Mouse (Mus musculus) frontal cortex, adult 2 months (tissue): ENCODE measurements at regions not wholly inside any gene's neighbourhood (a gene's known extent, or its start where the extent isn't known, plus 50 kb on each side); places are given as distances from the start of the nearest gene placed in this dataset.

Source experiments
- DNase-seq, 2 experiments: peaks; one replicate each; pipeline ENCODE4 v3.0.0; 2022; ENCODE audit warnings: low spot score in 1 of 2; ENCODE audit errors: extremely low spot score in 1 of 2

GRCm38 (mm10) chr9:116293110-116293509 lies 118.0 kb upstream of the Tgfbr2 start:
- no peak for DNase-seq

- DNase-seq, result no peak
Measured at GRCm38 (mm10) chr9:116291624-116292023, 116.5 kb upstream of the Tgfbr2 start.

GRCm38 (mm10) chr9:116290896-116291295 lies 115.7 kb upstream of the Tgfbr2 start:
- DNase-seq, result no peak

GRCm38 (mm10) chr9:116285691-116286431 lies 110.7 kb upstream of the Tgfbr2 start:
- no peak for DNase-seq

- no peak for DNase-seq
Measured at GRCm38 (mm10) chr9:116283790-116284526, 108.8 kb upstream of the Tgfbr2 start.

- no peak for DNase-seq
Measured at GRCm38 (mm10) chr9:116281654-116282053, 106.5 kb upstream of the Tgfbr2 start.

GRCm38 (mm10) chr9:116280146-116280545 lies 105.0 kb upstream of the Tgfbr2 start:
- DNase-seq, result no peak

- no peak for DNase-seq
Measured at GRCm38 (mm10) chr9:116278862-116279261, 103.7 kb upstream of the Tgfbr2 start.

GRCm38 (mm10) chr9:116277736-116278135 lies 102.6 kb upstream of the Tgfbr2 start:
- DNase-seq, result no peak

GRCm38 (mm10) chr9:116276141-116276540 lies 101.0 kb upstream of the Tgfbr2 start:
- DNase-seq, result no peak

GRCm38 (mm10) chr9:116272446-116272845 lies 97.3 kb upstream of the Tgfbr2 start:
- DNase-seq, result no peak

GRCm38 (mm10) chr9:116270417-116270828 lies 95.3 kb upstream of the Tgfbr2 start:
- no peak for DNase-seq

- DNase-seq, result no peak
Measured at GRCm38 (mm10) chr9:116267411-116267810, 92.3 kb upstream of the Tgfbr2 start.

- no peak for DNase-seq
Measured at GRCm38 (mm10) chr9:116263833-116264232, 88.7 kb upstream of the Tgfbr2 start.

- DNase-seq, result no peak
Measured at GRCm38 (mm10) chr9:116259569-116259968, 84.4 kb upstream of the Tgfbr2 start.

GRCm38 (mm10) chr9:116253546-116253945 lies 78.4 kb upstream of the Tgfbr2 start:
- DNase-seq, result no peak

GRCm38 (mm10) chr9:116252788-116253187 lies 77.6 kb upstream of the Tgfbr2 start:
- no peak for DNase-seq

- no peak for DNase-seq
Measured at GRCm38 (mm10) chr9:116249791-116250190, 74.6 kb upstream of the Tgfbr2 start.

GRCm38 (mm10) chr9:116245136-116245535 lies 70.0 kb upstream of the Tgfbr2 start:
- DNase-seq, result no peak

GRCm38 (mm10) chr9:116244619-116244899 lies 69.4 kb upstream of the Tgfbr2 start:
- no peak for DNase-seq

GRCm38 (mm10) chr9:116243775-116244618 lies 68.8 kb upstream of the Tgfbr2 start:
- no peak for DNase-seq
